Mouse (Mus musculus) CD4-positive, CD25-positive, alpha-beta regulatory T cell, adult 9 weeks (primary cell): ENCODE measurements around the gene Nop14. TPM values are rescaled to one million over a fixed set of nuclear protein-coding genes. Genes with fewer than 3 reads are reported as not detected.

Experiments
- polyA plus RNA-seq: library from polyadenylated mRNA; unstranded; fragments of 100-300 nt; shearing (Covaris generic); gene quantifications from one replicate; pipeline ENCODE4 v1.2.1, GENCODE M21; 2017

The Nop14 gene
- 49.1 TPM for polyA plus RNA-seq

GRCm38 (mm10) chr5:34659686-34660590, at the start of gene Nop14, which contains the start of gene Grk4:
TSS of gene Nop14 (minus strand) at chr5:34660148.
TSS of gene Grk4 (plus strand) at chr5:34660379.

GRCm38 (mm10) chr5:34636481-34637287, 23.3 kb downstream of the Nop14 start, which contains the start of gene Mfsd10:
TSS of gene Mfsd10 (minus strand) at chr5:34637212.

Other genes with a start within 250 kb of the Nop14 start
- 22.1 TPM for gene Tnip2, start 146.2 kb downstream of the Nop14 start, polyA plus RNA-seq
- gene Sh3bp2, start 134.3 kb downstream of the Nop14 start, polyA plus RNA-seq = 21.5 TPM
- gene Add1, start 86.5 kb downstream of the Nop14 start, polyA plus RNA-seq = 218 TPM
- gene Mfsd10, start 22.9 kb downstream of the Nop14 start, polyA plus RNA-seq = 106 TPM
- gene Grk4, start 231 bp upstream of the Nop14 start, polyA plus RNA-seq = 6.2 TPM
- gene Htt, start 101.6 kb upstream of the Nop14 start, polyA plus RNA-seq = 6.9 TPM
- 0.38 TPM for gene Msantd1, start 247.9 kb upstream of the Nop14 start, polyA plus RNA-seq